Mouse (Mus musculus) liver, adult 2 months (tissue): ENCODE measurements around the gene Hsp90b1.

ENCODE experiments used
- CTCF ChIP-seq: fragments of 200-500 bp; IDR thresholded peaks from 2 replicates; pipeline ENCODE4 v1.5.1; 2011; ENCODE audit warnings: low read depth, low read length, control low read depth
- POLR2A ChIP-seq: fragments of 200-500 bp; IDR thresholded peaks from 2 replicates; pipeline ENCODE4 v1.6.1; 2011; ENCODE audit warnings: low read length, control low read depth; ENCODE audit not compliant: insufficient read depth; ENCODE audit errors: extremely low read depth

GRCm38 (mm10) chr10:86700251-86700650 is 5.1 kb downstream of the Hsp90b1 start:
- no peak for TF ChIP-seq CTCF
- no peak for TF ChIP-seq POLR2A
